Mouse (Mus musculus): ENCODE results near the gene Chka. TPM values are rescaled to one million over a fixed set of nuclear protein-coding genes. Genes with fewer than 3 reads are reported as not detected.

The Chka gene
- polyA plus RNA-seq, 1 experiment from 2014 or later = 65.9 TPM

- Histone ChIP-seq H3K9ac (replicated peaks; ENCODE audit: low read depth) (no peak overlapping the region), H3K9me3 (ENCODE audit: low read length) (no peaks in the 10 kb centered on the region), H3K4me1 (ENCODE audit: insufficient read depth, low read depth, low read length) (no peaks in the 10 kb centered on the region), H3K36me3 (ENCODE audit: insufficient read depth, low read length) (peaks cover 53% of the 10 kb centered on the region), H3K4me2 (replicated peaks; ENCODE audit: low read depth, low read length) (no peak overlapping the region), H3K27ac (ENCODE audit: low read length) (no peak overlapping the region), H3K27me3 (replicated peaks; ENCODE audit: insufficient read depth, low read length) (no peaks in the 10 kb centered on the region), H3K4me3 (ENCODE audit: low read depth, low read length) (no peak overlapping the region)
- 85% methylated on average over 7 of the region's 7 CpGs for WGBS
- ATAC-seq (no peak), DNase-seq (ENCODE audit: low spot score) (no peak)
- TF ChIP-seq CTCF (IDR thresholded peaks at IDR 0.05) (no peak), EP300 (IDR thresholded peaks at IDR 0.05) (no peak)
These were observed 47.4 kb downstream of the Chka start for GRCm38 (mm10) chr19:3898952-3899351.

GRCm38 (mm10) chr19:3899618-3900017, 48.0 kb downstream of the Chka start:
- no peak overlapping the region for H3K4me2 ChIP-seq (replicated peaks; ENCODE audit: low read depth, low read length)
- H3K27me3 ChIP-seq (replicated peaks; ENCODE audit: insufficient read depth, low read length) = no peaks in the 10 kb centered on the region
- TF ChIP-seq CTCF (IDR thresholded peaks at IDR 0.05) (no peak), EP300 (IDR thresholded peaks at IDR 0.05) (no peak)
- DNase-seq (ENCODE audit: low spot score) (no peak), ATAC-seq (no peak)
- WGBS = 96% methylated on average over 4 of the region's 4 CpGs
- peaks cover 46% of the 10 kb centered on the region for H3K36me3 ChIP-seq (ENCODE audit: insufficient read depth, low read length)
- no peak overlapping the region for H3K4me3 ChIP-seq (ENCODE audit: low read depth, low read length)
- H3K9ac ChIP-seq (replicated peaks; ENCODE audit: low read depth) = no peak overlapping the region
- no peak overlapping the region for H3K27ac ChIP-seq (ENCODE audit: low read length)
- 0 out of 2 replicates have a peak, but pooled peaks cover 3% of the 10 kb centered on the region for H3K4me1 ChIP-seq (ENCODE audit: insufficient read depth, low read depth, low read length)
- no peaks in the 10 kb centered on the region for H3K9me3 ChIP-seq (ENCODE audit: low read length)

GRCm38 (mm10) chr19:3902966-3903365, 51.4 kb downstream of the Chka start:
- TF ChIP-seq CTCF (IDR thresholded peaks at IDR 0.05) (no peak), EP300 (IDR thresholded peaks at IDR 0.05) (no peak)
- Histone ChIP-seq H3K4me1 (ENCODE audit: insufficient read depth, low read depth, low read length) (peaks cover 15% of the 10 kb centered on the region), H3K9me3 (ENCODE audit: low read length) (no peaks in the 10 kb centered on the region), H3K27ac (ENCODE audit: low read length) (no peak overlapping the region), H3K9ac (replicated peaks; ENCODE audit: low read depth) (no peak overlapping the region), H3K36me3 (ENCODE audit: insufficient read depth, low read length) (peaks cover 18% of the 10 kb centered on the region), H3K4me2 (replicated peaks; ENCODE audit: low read depth, low read length) (no peak overlapping the region), H3K27me3 (replicated peaks; ENCODE audit: insufficient read depth, low read length) (no peaks in the 10 kb centered on the region), H3K4me3 (ENCODE audit: low read depth, low read length) (no peak overlapping the region)
- ATAC-seq (no peak), DNase-seq (ENCODE audit: low spot score) (no peak)
- WGBS = 81% methylated on average over 12 of the region's 12 CpGs

- H3K9me3 ChIP-seq (ENCODE audit: low read length) = no peaks in the 10 kb centered on the region
- H3K4me2 ChIP-seq (replicated peaks; ENCODE audit: low read depth, low read length) = no peak overlapping the region
- TF ChIP-seq EP300 (IDR thresholded peaks at IDR 0.05) (no peak), CTCF (IDR thresholded peaks at IDR 0.05) (no peak)
- DNase-seq (ENCODE audit: low spot score) = no peak
- H3K4me3 ChIP-seq (ENCODE audit: low read depth, low read length) = no peak overlapping the region
- peaks cover 15% of the 10 kb centered on the region for H3K4me1 ChIP-seq (ENCODE audit: insufficient read depth, low read depth, low read length)
- H3K9ac ChIP-seq (replicated peaks; ENCODE audit: low read depth) = no peak overlapping the region
- no peaks in the 10 kb centered on the region for H3K27me3 ChIP-seq (replicated peaks; ENCODE audit: insufficient read depth, low read length)
- ATAC-seq = no peak
- H3K27ac ChIP-seq (ENCODE audit: low read length) = no peak overlapping the region
- H3K36me3 ChIP-seq (ENCODE audit: insufficient read depth, low read length) = peaks cover 19% of the 10 kb centered on the region
- 80% methylated on average over 25 of the region's 25 CpGs for WGBS
These were observed 52.2 kb downstream of the Chka start for GRCm38 (mm10) chr19:3903648-3904362.

GRCm38 (mm10) chr19:3904363-3904675, 52.7 kb downstream of the Chka start:
- no peak overlapping the region for H3K9ac ChIP-seq (replicated peaks; ENCODE audit: low read depth)
- H3K36me3 ChIP-seq (ENCODE audit: insufficient read depth, low read length) = peaks cover 22% of the 10 kb centered on the region
- H3K4me3 ChIP-seq (ENCODE audit: low read depth, low read length) = no peak overlapping the region
- peaks cover 15% of the 10 kb centered on the region for H3K4me1 ChIP-seq (ENCODE audit: insufficient read depth, low read depth, low read length)
- no peak for DNase-seq (ENCODE audit: low spot score)
- no peaks in the 10 kb centered on the region for H3K9me3 ChIP-seq (ENCODE audit: low read length)
- no peak for TF ChIP-seq CTCF (IDR thresholded peaks at IDR 0.05)
- no peak for TF ChIP-seq EP300 (IDR thresholded peaks at IDR 0.05)
- H3K27ac ChIP-seq (ENCODE audit: low read length) = peak overlapping the region; percentile 68
- ATAC-seq = no peak
- peak overlapping the region; percentile 86 for H3K4me2 ChIP-seq (replicated peaks; ENCODE audit: low read depth, low read length)
- H3K27me3 ChIP-seq (replicated peaks; ENCODE audit: insufficient read depth, low read length) = no peaks in the 10 kb centered on the region
- 59% methylated on average over 10 of the region's 10 CpGs for WGBS

GRCm38 (mm10) chr19:3905261-3905969, 53.8 kb downstream of the Chka start:
- Histone ChIP-seq H3K9ac (replicated peaks; ENCODE audit: low read depth) (0 out of 2 replicates have a peak overlapping the region, but pooled peaks have one; percentile 3), H3K9me3 (ENCODE audit: low read length) (no peaks in the 10 kb centered on the region), H3K27me3 (replicated peaks; ENCODE audit: insufficient read depth, low read length) (no peaks in the 10 kb centered on the region), H3K36me3 (ENCODE audit: insufficient read depth, low read length) (peaks cover 26% of the 10 kb centered on the region), H3K27ac (ENCODE audit: low read length) (peak overlapping the region; percentile 68), H3K4me3 (ENCODE audit: low read depth, low read length) (peak overlapping the region; percentile 63), H3K4me1 (ENCODE audit: insufficient read depth, low read depth, low read length) (peaks cover 15% of the 10 kb centered on the region), H3K4me2 (replicated peaks; ENCODE audit: low read depth, low read length) (peak overlapping the region; percentile 86)
- DNase-seq (ENCODE audit: low spot score) (peak; percentile 89), ATAC-seq (peak; percentile 43)
- 2% methylated on average over 6 of the region's 6 CpGs for WGBS
- TF ChIP-seq CTCF (IDR thresholded peaks at IDR 0.05) (no peak), EP300 (IDR thresholded peaks at IDR 0.05) (peak; percentile 7; the same call in 1 of the 2 replicates)
